Mouse (Mus musculus): Measurements from ENCODE around the gene Prss8. TPM values are rescaled to one million over a fixed set of nuclear protein-coding genes. Genes with fewer than 3 reads are reported as not detected.

Prss8 gene
- polyA plus RNA-seq, 1 experiment from 2014 or later = 48.8 TPM

- WGBS = under 1% methylated on average over 26 of the region's 26 CpGs
Measured at GRCm38 (mm10) chr7:127895442-127895841, 34.5 kb downstream of the Prss8 start, which contains the start of the genes Gm21974 and Vkorc1. Gm21974 (minus strand) TSS chr7:127895454. Vkorc1 (minus strand) TSS chr7:127895617.

DNA sequence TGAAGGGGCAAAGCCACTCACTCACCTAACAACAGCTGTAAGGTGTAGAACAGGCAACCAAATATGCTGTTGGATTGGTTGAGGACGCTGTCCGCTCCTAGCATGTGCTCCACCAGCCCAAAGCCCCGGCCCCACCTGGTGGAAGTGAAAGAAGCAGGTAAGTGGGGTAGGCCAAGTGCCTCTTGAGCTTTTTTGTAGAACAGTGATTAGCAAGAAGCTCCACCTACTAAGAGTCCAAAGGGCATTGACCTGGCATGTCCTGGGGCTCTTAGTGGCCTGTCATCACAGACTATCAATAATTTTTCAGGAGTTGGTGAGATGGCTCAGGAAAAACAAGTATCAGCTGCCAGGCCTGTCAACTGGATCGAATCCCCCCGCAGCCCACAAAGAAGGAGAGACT lies 35.4 kb downstream of the Prss8 start:
- 56% methylated on average over 5 of the region's 5 CpGs for WGBS
- DNase-seq (no peak), ATAC-seq (ENCODE audit: insufficient read depth) (no peak)
- Histone ChIP-seq H3K27ac (ENCODE audit: low read depth) (no peak overlapping the region; the same call in 1 of the 2 replicates), H3K9me3 (ENCODE audit: low read depth, low read length) (no peaks in the 10 kb centered on the region), H3K4me1 (ENCODE audit: insufficient read depth) (peaks cover 8% of the 10 kb centered on the region), H3K27me3 (ENCODE audit: insufficient read depth, low read length) (no peaks in the 10 kb centered on the region), H3K4me3 (ENCODE audit: low read depth, low read length) (peak overlapping the region; percentile 67), H3K4me2 (peak overlapping the region; percentile 88), H3K36me3 (ENCODE audit: insufficient read depth) (peaks cover 28% of the 10 kb centered on the region; the same call in 1 of the 2 replicates), H3K9ac (peak overlapping the region; percentile 70)
- no peak for TF ChIP-seq CTCF (IDR thresholded peaks at IDR 0.05; ENCODE audit: low read depth)

More at GRCm38 (mm10) chr7:127895442-127895841, 34.5 kb downstream of the Prss8 start, which contains the start of the genes Gm21974 and Vkorc1:
- TF ChIP-seq CTCF (IDR thresholded peaks at IDR 0.05; ENCODE audit: low read depth) = peak; percentile 57
- Histone ChIP-seq H3K4me3 (ENCODE audit: low read depth, low read length) (peak within 1 kb of the TSS; percentile 67), H3K9me3 (ENCODE audit: low read depth, low read length) (no peaks in the 10 kb centered on the region), H3K36me3 (ENCODE audit: insufficient read depth) (peaks cover 21% of the 10 kb centered on the region; the same call in 1 of the 2 replicates), H3K4me1 (ENCODE audit: insufficient read depth) (peaks cover 8% of the 10 kb centered on the region), H3K27me3 (ENCODE audit: insufficient read depth, low read length) (no peaks in the 10 kb centered on the region), H3K4me2 (peak within 1 kb of the TSS; percentile 88), H3K27ac (ENCODE audit: low read depth) (peak within 1 kb of the TSS; percentile 82), H3K9ac (peak within 1 kb of the TSS; percentile 70)
- ATAC-seq (ENCODE audit: insufficient read depth) (peak; percentile 99), DNase-seq (peak; percentile 97)

DNA sequence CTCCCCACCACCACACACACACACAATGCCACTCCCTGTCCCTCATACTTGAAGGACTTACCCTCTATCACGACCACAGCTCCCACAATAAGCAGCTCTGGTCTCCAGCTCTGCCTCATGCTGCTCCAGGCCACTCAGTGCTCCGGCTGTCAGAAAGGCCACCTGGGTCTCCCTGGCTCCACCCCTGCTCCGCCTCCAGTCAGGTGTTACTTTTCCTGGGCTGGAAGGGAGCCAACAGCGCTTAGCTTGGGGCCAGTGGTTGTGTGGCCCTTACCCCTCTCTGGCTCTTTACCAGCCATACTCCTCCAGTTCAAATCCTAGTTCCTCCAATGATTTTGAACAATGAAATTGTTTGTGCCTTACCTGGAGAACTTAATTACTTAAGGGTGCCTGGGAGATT lies 39.1 kb downstream of the Prss8 start, which contains the start of gene Prss53:
Prss53 (minus strand) TSS at position 173 of the 400 bp plus-strand sequence.
- Histone ChIP-seq H3K4me3 (ENCODE audit: low read depth, low read length) (no peak within 1 kb of the TSS), H3K27me3 (ENCODE audit: insufficient read depth, low read length) (no peaks in the 10 kb centered on the region), H3K4me2 (no peak within 1 kb of the TSS), H3K27ac (ENCODE audit: low read depth) (no peak within 1 kb of the TSS), H3K36me3 (ENCODE audit: insufficient read depth) (peaks cover 64% of the 10 kb centered on the region), H3K9ac (no peak within 1 kb of the TSS), H3K4me1 (ENCODE audit: insufficient read depth) (peaks cover 8% of the 10 kb centered on the region), H3K9me3 (ENCODE audit: low read depth, low read length) (no peaks in the 10 kb centered on the region)
- no peak for ATAC-seq (ENCODE audit: insufficient read depth)
- peak; percentile 46 for DNase-seq
- TF ChIP-seq CTCF (IDR thresholded peaks at IDR 0.05; ENCODE audit: low read depth) = no peak
- WGBS = 16% methylated on average over 4 of the region's 4 CpGs

DNA sequence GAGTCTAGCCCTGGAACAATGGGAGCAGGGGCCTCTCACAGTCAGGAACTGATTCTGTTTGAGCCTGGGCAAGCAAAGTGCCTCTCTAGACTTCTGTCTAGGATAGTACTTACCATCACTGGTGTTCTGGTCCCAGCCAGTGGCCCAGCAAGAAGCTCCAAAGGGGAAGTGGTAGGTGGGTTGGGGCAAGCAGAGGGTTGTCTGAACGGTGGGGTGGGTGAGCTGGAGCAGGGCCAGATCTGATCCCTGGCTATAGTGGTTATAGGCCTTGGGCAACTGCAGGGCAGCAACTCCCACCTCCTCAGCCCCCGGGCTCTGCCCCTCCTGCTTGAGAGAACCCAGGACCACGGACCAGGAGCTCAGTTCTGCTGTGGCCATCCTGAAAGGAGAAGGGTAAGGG lies 41.1 kb downstream of the Prss8 start:
- Histone ChIP-seq H3K36me3 (ENCODE audit: insufficient read depth) (peaks cover 82% of the 10 kb centered on the region), H3K27me3 (ENCODE audit: insufficient read depth, low read length) (no peaks in the 10 kb centered on the region), H3K4me3 (ENCODE audit: low read depth, low read length) (no peak overlapping the region), H3K9me3 (ENCODE audit: low read depth, low read length) (no peaks in the 10 kb centered on the region), H3K4me2 (no peak overlapping the region), H3K4me1 (ENCODE audit: insufficient read depth) (no peaks in the 10 kb centered on the region), H3K9ac (no peak overlapping the region), H3K27ac (ENCODE audit: low read depth) (no peak overlapping the region)
- ATAC-seq (ENCODE audit: insufficient read depth) (no peak), DNase-seq (no peak)
- 70% methylated on average over 3 of the region's 3 CpGs for WGBS
- TF ChIP-seq CTCF (IDR thresholded peaks at IDR 0.05; ENCODE audit: low read depth) = no peak

- no peaks in the 10 kb centered on the region for H3K27me3 ChIP-seq (ENCODE audit: insufficient read depth, low read length)
- 81% methylated on average over 3 of the region's 3 CpGs for WGBS
- no peak overlapping the region for H3K4me2 ChIP-seq
- H3K27ac ChIP-seq (ENCODE audit: low read depth) = no peak overlapping the region
- ATAC-seq (ENCODE audit: insufficient read depth) = no peak
- H3K4me3 ChIP-seq (ENCODE audit: low read depth, low read length) = no peak overlapping the region
- no peaks in the 10 kb centered on the region for H3K9me3 ChIP-seq (ENCODE audit: low read depth, low read length)
- peaks cover 82% of the 10 kb centered on the region for H3K36me3 ChIP-seq (ENCODE audit: insufficient read depth)
- H3K9ac ChIP-seq = no peak overlapping the region
- no peak for TF ChIP-seq CTCF (IDR thresholded peaks at IDR 0.05; ENCODE audit: low read depth)
- H3K4me1 ChIP-seq (ENCODE audit: insufficient read depth) = no peaks in the 10 kb centered on the region
- no peak for DNase-seq
Measured at GRCm38 (mm10) chr7:127887781-127888180, 42.1 kb downstream of the Prss8 start.

DNA sequence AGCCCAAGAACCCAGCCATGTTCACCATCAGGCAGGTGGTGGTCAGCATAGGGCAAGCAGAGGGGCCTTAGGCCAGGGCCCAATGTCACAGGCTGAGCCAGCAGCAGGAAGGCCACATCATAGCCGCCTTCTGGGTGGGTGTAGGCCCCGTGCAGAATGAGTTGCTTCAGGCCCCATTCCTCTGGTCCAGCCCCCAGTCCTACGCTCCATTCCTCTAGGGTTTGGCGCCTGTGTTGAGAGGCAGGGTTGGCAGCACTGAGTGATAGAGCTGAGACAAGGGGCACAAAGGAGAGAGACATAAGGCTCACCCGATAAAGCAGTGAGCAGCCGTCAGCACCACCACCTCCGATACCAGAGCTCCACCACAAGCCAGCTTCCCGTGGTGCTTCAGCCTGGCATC lies 42.7 kb downstream of the Prss8 start:
- TF ChIP-seq CTCF (IDR thresholded peaks at IDR 0.05; ENCODE audit: low read depth) = no peak
- H3K36me3 ChIP-seq (ENCODE audit: insufficient read depth) = peaks cover 83% of the 10 kb centered on the region
- DNase-seq (no peak), ATAC-seq (ENCODE audit: insufficient read depth) (no peak)
- H3K27me3 ChIP-seq (ENCODE audit: insufficient read depth, low read length) = no peaks in the 10 kb centered on the region
- no peak overlapping the region for H3K27ac ChIP-seq (ENCODE audit: low read depth)
- no peak overlapping the region for H3K4me3 ChIP-seq (ENCODE audit: low read depth, low read length)
- 72% methylated on average over 8 of the region's 8 CpGs for WGBS
- H3K9me3 ChIP-seq (ENCODE audit: low read depth, low read length) = no peaks in the 10 kb centered on the region
- no peak overlapping the region for H3K9ac ChIP-seq
- H3K4me1 ChIP-seq (ENCODE audit: insufficient read depth) = no peaks in the 10 kb centered on the region
- no peak overlapping the region for H3K4me2 ChIP-seq

GRCm38 (mm10) chr7:127886551-127886950 lies 43.4 kb downstream of the Prss8 start:
- WGBS = 93% methylated on average over 6 of the region's 6 CpGs
- Histone ChIP-seq H3K36me3 (ENCODE audit: insufficient read depth) (peaks cover 87% of the 10 kb centered on the region), H3K4me2 (no peak overlapping the region), H3K4me1 (ENCODE audit: insufficient read depth) (no peaks in the 10 kb centered on the region), H3K27ac (ENCODE audit: low read depth) (no peak overlapping the region), H3K9ac (no peak overlapping the region), H3K27me3 (ENCODE audit: insufficient read depth, low read length) (no peaks in the 10 kb centered on the region), H3K4me3 (ENCODE audit: low read depth, low read length) (no peak overlapping the region), H3K9me3 (ENCODE audit: low read depth, low read length) (no peaks in the 10 kb centered on the region)
- no peak for TF ChIP-seq CTCF (IDR thresholded peaks at IDR 0.05; ENCODE audit: low read depth)
- ATAC-seq (ENCODE audit: insufficient read depth) = no peak
- DNase-seq = no peak

All from lung, embryonic 14.5 days (tissue).